Mouse (Mus musculus) monocyte, adult 2 months (primary cell): ENCODE results near the gene Snrpg.
A peak's percentile ranks its signal among the peaks of the same experiment; 100 is the strongest.

ENCODE experiments used
- DNase-seq, 2 experiments: peaks; one replicate each; pipeline ENCODE4 v3.0.0; 2022; ENCODE audit warnings: low spot score in 2 of 2, low read depth in 1 of 2

Snrpg gene

DNA sequence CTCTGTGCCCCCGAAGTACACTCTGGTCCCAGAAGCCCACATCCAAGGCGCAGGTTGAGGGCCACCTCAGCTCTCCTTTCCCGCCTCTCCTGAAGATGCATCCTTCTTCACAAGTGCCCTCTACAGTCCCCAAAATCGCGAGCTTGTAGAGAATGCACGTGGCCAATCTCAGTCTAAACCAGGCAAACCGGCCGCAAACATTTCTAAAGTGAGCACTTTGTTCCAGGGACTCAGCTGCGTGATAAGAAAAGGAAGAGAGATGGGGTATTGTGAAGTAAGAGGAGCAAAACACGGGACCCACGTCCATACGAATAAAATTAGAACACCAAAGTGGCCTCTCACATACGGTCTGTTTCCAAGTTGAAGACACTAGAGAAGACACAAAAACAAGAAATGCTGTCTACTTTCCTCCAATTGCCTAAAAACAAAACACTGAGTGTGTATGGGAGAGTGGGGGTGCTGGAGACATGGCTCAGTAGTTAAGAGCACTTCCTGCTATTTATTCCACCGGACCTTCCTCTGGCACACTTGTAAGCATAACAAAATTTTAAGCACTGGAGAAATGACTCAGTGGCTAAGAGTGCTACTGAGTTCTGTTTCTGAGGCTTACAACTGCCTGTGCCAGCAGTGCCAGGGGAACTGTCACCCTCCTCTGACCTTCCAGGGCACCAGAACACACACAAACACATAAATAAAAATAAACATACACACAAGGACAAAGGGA is 26.3 kb downstream of the Snrpg start:
- no peak for DNase-seq

DNA sequence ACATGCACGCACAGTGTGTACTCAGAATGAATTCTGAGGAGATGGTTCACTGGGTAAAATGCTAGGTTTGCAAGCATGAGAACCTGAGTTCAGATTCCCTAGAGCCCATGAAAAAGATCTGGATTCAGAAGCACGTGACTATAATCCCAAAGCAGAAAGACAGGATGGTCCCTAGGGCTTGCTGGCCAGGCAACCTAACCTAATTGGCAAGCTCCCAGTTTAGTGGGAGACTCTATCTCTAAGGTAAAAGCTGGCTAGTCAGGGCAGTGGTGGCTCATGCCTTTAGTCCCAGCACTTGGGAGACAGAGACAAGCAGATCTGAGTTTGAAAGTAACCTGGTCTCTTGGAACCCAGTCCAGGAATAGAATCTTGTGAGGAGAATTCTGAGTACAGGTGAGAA is 27.9 kb downstream of the Snrpg start:
- DNase-seq: no peak

DNA sequence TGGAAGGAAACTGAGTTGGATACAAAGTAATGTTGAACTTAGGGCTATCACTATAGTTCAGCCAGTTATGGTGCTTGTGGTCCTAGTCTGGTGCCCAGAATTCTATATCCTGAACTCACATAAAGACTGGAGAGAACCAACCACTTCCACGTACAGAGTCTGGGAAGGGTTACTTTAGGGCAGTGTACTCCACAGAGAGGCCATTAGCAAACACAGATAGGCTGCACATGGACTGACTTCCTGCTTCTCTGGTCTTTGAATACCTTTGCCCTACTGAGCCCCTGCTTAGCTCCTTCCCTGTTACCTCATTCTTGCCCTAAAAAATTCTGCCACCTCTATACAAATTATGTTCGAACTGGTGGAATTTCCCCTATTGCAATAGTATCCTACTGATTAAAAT is 28.9 kb downstream of the Snrpg start:
- no peak for DNase-seq

DNA sequence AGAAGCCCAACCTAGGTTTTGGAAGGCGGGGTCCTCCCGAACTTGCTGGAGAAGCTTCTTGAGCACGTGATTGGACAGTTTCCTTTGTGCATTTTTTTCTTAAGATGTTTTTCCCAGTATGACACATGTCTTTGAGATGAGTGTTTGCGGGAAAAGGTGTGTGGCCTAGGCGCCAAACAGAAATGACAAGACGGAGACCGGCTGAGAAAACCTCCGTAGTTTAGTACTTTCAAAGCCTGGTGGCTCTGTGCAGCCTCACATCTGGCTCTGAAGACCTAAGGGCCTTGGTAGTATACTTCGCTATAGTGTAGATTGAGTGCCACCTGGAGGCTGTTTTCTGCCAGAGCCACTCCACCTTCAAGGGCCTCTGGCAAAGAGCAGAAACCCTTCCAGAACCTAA is 29.9 kb downstream of the Snrpg start:
- DNase-seq: peak in 1 of 2 experiments; percentile 59

DNA sequence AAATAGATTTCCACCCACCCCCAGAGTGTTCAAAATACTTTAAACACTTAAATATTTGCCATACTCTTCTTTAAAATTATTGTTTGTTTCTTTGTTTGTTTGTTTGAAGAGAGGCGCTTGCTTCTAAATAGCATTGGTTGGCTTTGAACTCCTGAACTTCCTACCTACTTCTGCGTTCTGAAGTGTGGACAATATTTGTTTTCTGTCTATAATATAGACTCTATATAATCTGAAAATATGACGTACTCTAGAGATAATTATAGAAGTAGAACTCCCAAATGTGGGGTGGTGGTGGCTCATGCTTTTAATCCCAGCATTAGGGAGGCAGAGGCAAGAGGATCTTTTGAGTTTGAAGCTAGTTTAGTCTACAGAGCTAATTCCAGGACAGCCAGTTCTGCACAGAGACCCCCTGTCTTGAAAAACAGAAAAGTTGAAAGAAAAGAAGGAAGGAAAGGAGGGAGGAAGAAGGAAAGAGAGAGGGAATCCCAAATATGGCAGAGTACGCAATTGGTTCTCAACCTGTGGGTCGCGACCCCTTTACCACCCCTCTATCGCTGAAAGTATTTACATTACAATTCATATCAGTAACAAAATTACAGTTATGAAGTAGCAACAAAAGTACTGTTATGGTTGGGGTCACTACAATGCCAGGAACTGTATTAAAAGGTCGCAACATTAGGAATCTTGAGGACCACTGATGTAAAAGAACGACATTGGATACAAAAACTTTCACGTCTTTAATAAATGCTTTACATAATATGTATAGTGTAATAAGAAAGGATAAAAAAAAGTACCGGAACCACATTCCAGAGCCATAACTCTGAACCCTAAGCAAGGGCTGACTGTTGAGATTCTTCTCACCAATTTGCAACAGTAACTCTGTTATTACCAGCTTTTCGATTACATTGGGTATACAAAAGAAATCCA is 31.8 kb downstream of the Snrpg start:
- no peak for DNase-seq

DNA sequence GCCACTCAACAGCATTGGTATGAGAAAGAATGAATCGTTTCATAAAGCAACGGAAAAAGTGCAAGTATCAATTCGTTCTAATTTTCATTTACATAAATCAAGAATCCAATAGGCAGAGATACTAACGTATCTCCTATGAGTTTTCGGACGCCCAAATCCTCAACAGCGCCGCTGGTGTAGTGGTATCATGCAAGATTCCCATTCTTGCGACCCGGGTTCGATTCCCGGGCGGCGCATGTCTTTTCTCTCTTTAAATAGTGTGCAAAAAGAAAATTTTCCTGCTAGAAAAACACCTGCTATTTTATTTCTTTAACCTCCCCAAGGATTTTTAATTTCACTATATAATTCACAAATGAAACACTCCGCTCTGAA is 32.6 kb downstream of the Snrpg start:
- DNase-seq: peak in 1 of 2 experiments; percentile 80

DNA sequence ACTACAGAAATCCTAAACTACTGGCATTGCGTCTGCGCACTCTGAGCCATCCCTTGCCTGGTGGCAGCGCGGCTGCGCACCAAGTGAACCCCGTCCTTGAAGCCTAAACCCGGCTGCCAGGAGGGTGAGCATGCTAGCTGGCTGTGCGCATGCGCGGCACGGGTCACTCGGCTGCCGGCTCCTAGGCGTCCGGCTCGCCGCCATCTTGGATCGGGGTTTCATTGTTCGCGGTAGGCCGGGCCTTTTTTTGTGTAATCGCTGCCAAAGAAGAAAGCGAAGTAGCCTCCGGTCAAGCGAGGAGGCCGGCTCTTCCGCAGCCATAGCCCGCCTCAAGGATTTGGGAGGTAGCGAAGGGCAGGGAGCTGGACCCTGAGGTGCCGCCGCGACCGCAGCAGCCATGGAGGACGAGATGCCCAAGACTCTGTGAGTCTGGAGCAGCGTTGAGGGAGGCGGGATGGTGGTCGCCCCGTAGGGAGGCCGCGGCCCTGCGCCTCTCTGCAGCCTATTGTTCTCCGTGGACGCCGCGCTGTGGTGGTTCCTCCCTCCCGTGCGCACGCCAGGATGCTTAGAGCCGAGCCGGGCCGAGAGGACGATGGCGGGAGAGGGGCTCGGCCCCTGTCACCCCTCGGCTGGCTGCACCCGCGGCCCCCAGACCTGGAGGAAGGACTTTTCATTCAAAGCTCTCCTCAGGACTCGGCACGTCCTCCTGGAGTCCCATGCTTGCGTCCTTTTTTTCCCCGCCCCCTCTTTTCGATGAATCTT is 33.2 kb downstream of the Snrpg start, which contains the start of gene Tia1:
Gene Tia1, plus strand, starts transcription at position 120 of the 762 bp plus-strand sequence.
- peak; percentile 92 to 94 for DNase-seq

DNA sequence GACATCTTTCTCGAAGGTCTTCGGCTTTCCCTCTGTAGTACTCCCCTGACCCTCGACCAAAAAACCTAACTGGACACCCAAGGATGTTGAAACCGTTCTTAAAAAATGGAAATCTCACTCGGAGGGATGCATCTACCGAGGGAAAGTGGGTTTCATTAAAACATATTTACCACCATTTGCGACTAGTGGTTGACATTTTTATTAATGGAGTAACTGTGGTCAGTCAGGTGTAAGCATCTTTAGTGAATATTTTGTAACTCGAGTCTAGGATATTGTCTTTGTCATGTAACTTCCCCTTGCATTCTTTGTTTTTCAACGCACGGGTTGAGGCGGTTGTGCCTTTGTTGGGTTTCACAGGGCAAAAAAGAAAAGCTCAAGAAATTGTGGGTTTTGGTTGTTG is 33.9 kb downstream of the Snrpg start:
- DNase-seq: no peak

DNA sequence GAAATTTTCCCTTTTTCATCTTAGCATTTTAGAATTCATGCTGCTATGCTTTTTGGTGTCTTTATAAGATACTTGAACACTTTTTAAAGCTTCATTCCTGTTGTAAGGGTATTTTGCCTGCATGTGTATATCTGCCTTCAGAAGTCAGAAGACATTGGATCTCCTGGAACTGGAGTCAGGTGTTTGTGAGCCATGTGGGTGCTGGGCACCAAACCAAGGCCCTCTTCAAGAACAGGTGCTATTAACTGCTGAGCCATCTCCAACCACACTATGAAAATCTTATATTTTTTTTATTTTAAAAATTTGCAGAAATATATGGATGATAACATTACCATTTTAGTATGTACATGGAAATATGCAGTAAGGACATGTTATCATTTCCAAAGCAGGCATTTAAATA is 35.2 kb downstream of the Snrpg start:
- no peak for DNase-seq

DNA sequence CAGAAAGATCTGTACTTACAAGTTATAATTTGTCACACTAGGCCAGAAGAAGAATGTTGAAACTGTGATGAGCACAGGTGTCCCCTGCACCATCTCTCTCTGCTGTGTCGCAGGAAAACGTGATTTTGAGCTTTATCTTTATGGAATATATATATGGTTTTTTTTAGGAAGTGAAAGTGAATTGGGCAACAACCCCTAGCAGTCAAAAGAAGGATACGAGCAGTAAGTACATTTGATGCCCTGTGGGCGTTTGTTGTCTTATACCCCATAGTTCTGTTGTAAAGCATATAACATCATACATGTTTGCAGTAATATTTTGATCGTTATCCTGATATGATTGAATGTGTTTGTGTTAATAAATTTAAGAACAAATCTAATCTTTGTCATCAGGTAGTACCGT is 47.6 kb downstream of the Snrpg start:
- DNase-seq: no peak

DNA sequence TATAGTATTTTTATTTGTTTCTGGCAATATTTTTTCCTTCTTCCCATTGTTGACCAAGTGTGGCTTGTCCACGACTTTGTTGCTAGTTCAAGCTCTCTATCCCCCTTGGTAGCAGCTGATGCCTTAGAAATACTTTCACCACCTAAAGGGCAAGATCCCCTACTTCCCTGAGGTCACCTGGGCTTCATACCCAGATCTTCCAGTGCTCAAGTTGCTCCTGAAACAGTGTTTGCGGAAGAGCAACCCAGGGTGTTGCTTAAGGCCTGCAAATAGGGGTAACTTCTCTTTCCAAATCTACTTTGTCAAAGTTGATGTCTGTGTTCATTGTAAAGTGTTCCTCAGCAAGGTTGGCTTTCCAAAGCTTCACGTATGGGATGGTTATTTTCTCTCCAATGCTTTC is 48.1 kb downstream of the Snrpg start:
- no peak for DNase-seq

DNA sequence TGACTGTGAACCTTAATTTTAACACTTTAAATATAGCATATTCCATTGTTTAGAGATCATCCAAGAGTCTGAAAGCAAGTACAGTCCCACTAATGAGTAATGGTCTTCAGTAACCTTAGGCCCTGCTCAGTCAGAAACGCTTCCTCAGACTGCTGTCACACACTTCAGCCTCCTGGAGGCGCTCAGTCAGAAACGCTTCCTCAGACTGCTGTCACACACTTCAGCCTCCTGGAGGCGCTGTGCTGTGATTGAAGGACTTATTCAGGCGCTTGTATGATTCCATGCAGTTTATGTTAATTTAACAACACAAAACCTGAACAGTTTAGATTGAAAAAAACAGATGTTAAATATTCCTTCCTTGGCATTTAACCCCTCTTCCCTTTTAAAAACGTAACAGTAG is 49.4 kb downstream of the Snrpg start:
- no peak for DNase-seq

DNA sequence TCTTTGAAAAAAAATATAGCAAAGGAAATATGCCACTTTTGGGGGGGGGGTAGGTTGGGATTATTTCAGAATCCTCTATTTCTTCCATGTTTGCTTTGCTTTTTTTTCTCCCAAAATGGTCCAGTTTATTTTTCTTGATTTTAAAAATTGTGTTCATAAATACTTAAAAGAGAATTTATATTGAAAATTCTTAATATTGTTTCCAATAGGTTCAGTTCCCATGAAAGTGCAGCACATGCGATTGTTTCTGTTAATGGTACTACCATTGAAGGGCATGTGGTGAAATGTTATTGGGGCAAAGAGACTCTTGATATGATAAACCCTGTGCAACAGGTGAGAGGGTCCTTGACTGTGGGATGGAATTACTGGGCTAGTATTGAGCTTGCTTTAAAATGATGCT is 55.3 kb downstream of the Snrpg start, which contains the start of gene Gm44790:
Gene Gm44790, plus strand, starts transcription at position 301 of the 400 bp plus-strand sequence.
- no peak for DNase-seq
